Mouse (Mus musculus) kidney, embryonic 15.5 days (tissue): Measurements from ENCODE around the gene Knstrn. TPM values are rescaled to one million over a fixed set of nuclear protein-coding genes. Genes with fewer than 3 reads are reported as not detected.
A peak's percentile ranks its signal among the peaks of the same experiment; 100 is the strongest.

Source experiments
- ATAC-seq: fragments of 200-750 bp; cut with Nextera tagmentation; replicated peaks from 2 replicates; pipeline ENCODE4 v1.8.0; 2017; ENCODE audit warnings: moderate TSS enrichment; ENCODE audit not compliant: low FRiP score
- H3K27ac ChIP-seq: fragments of 300-500 bp; sonication (generic); 2 replicates; pipeline ENCODE4 v1.5.1; 2015; ENCODE audit warnings: mild to moderate bottlenecking, inconsistent platforms
- H3K27me3 ChIP-seq: fragments of 300-500 bp; sonication (generic); 2 replicates; pipeline ENCODE4 v1.6.1; 2015; ENCODE audit warnings: inconsistent platforms
- H3K36me3 ChIP-seq: fragments of 300-500 bp; sonication (generic); 2 replicates; pipeline ENCODE4 v1.6.1; 2015; ENCODE audit warnings: inconsistent platforms
- H3K4me1 ChIP-seq: fragments of 300-500 bp; sonication (generic); 2 replicates; pipeline ENCODE4 v1.6.1; 2015; ENCODE audit warnings: inconsistent platforms
- H3K4me2 ChIP-seq: fragments of 300-500 bp; sonication (generic); 2 replicates; pipeline ENCODE4 v1.6.1; 2015; ENCODE audit warnings: moderate library complexity, mild to moderate bottlenecking, inconsistent platforms
- H3K4me3 ChIP-seq: fragments of 300-500 bp; sonication (generic); replicated peaks from 2 replicates; pipeline ENCODE4 v1.5.1; 2015; ENCODE audit warnings: mild to moderate bottlenecking, inconsistent platforms
- H3K9ac ChIP-seq: fragments of 300-500 bp; sonication (generic); 2 replicates; pipeline ENCODE4 v1.6.1; 2015; ENCODE audit warnings: mild to moderate bottlenecking, inconsistent platforms
- H3K9me3 ChIP-seq: fragments of 300-500 bp; sonication (generic); replicated peaks from 2 replicates; pipeline ENCODE4 v1.6.1; 2016; ENCODE audit warnings: inconsistent platforms
- WGBS: fragments of 180-500 bp; shearing (Covaris S2); methylation state at CpG from one replicate; pipeline ENCODE4 v1.1.7; 2015; ENCODE audit warnings: mixed read lengths; 5-methylcytosine and 5-hydroxymethylcytosine counted together
- polyA plus RNA-seq: library from polyadenylated mRNA; unstranded; fragments of >200 nt; fragmentation: Nextera tagmentation; extraction: Ambion mirVana; gene quantifications from 2 replicates; pipeline ENCODE4 v1.2.1, GENCODE M21; 2015

Gene Knstrn
- polyA plus RNA-seq, 1 experiment from 2014 or later: 120 TPM

DNA sequence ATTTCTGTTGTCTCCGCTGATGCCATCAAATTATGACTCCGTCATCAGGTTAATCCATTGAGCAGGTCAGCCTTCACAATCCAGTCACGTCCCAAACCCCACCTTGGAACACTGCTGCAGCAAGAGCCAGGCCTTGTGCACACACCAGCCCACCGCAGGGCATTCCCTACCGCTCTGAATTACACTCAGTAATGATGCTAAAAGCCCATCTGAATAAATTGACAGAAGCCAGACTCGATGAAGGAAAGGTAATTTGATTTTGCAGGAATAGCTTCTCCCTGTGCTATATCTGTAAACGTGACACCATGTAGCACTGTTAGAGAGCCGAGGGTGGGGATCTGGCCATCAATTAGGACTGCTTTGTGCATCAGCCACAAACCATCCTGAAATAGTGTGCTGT is 61.5 kb downstream of the Knstrn start:
- Histone ChIP-seq H3K27me3 (no peaks in the 10 kb centered on the region), H3K9me3 (no peaks in the 10 kb centered on the region), H3K9ac (no peak overlapping the region), H3K36me3 (peaks cover 80% of the 10 kb centered on the region), H3K4me2 (no peak overlapping the region), H3K4me1 (no peaks in the 10 kb centered on the region), H3K27ac (no peak overlapping the region), H3K4me3 (no peak overlapping the region)
- ATAC-seq: no peak
- WGBS: 93% methylated on average over 8 of the region's 8 CpGs

DNA sequence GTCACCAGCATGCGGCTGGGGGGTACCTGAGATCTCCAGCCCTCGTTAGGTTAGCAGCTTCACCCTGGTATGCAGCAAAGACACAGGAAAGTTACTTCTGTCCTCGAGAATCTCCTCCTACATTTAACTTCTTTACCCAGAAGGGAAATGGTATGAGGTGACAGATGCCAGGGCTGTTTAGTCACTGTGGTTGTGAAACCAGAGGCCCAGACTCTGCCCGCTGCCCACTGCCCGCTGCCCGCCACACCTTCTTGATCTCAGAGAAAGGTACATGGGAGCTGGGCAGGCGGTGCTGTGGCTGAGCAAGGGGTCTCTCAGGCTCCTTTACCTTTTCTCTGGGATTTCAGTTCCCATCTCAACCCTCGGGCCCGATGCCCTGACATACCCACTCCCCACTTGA is 62.6 kb downstream of the Knstrn start:
- Histone ChIP-seq H3K4me1 (no peaks in the 10 kb centered on the region), H3K4me2 (no peak overlapping the region), H3K27ac (no peak overlapping the region), H3K9me3 (no peaks in the 10 kb centered on the region), H3K4me3 (no peak overlapping the region), H3K9ac (no peak overlapping the region), H3K36me3 (peaks cover 77% of the 10 kb centered on the region), H3K27me3 (no peaks in the 10 kb centered on the region)
- WGBS: 89% methylated on average over 9 of the region's 9 CpGs
- no peak for ATAC-seq

DNA sequence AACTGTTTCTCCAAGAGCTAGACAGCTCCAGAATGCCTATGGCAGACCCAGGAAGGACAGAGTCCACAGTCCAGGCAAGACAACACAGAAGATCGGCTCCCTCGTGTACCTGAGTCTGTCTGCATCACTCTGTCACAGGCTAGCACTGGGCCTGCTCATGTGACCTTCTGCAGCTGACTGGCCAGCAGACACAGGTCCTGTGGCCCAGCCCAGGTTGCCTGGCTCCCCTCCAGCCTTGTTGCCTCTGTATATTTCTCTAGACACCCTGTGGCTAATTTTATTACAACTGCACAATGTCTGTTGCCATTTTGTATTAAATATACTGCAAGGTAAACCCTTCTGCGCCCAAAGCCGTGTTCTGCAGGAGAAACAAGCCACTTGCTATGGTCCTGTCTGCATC is 67.2 kb downstream of the Knstrn start:
- peaks cover 23% of the 10 kb centered on the region for H3K27me3 ChIP-seq
- H3K4me1 ChIP-seq: peaks cover 5% of the 10 kb centered on the region
- H3K27ac ChIP-seq: no peak overlapping the region
- H3K9me3 ChIP-seq: no peaks in the 10 kb centered on the region
- no peak for ATAC-seq
- no peak overlapping the region for H3K9ac ChIP-seq
- H3K4me3 ChIP-seq: no peak overlapping the region
- WGBS: 89% methylated on average over 4 of the region's 4 CpGs
- no peak overlapping the region for H3K4me2 ChIP-seq
- H3K36me3 ChIP-seq: peaks cover 34% of the 10 kb centered on the region

DNA sequence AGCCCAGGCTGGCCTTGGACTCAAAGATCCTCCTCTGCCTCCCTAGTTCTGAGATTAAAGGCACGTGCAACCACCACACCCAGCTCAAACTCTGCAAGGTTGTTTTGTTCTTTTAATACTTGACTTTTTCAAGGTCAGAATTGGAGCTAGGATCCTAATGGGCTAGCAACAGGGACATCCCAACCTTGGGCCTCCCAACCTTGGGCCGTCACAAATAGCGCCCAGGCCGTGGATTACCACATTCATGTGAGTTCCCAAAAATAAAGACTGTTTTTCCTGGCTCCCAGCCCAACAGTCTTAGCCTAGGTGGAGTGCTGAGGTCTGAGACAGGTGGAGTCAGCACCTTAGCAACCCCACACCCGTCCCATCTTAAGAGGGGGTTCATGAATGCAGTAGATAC is 68.2 kb downstream of the Knstrn start:
- ATAC-seq: no peak
- Histone ChIP-seq H3K4me2 (no peak overlapping the region), H3K27me3 (peaks cover 28% of the 10 kb centered on the region), H3K9me3 (no peaks in the 10 kb centered on the region), H3K36me3 (peaks cover 25% of the 10 kb centered on the region), H3K27ac (no peak overlapping the region), H3K4me3 (no peak overlapping the region), H3K9ac (no peak overlapping the region), H3K4me1 (peaks cover 5% of the 10 kb centered on the region)
- 76% methylated on average over 5 of the region's 5 CpGs for WGBS

DNA sequence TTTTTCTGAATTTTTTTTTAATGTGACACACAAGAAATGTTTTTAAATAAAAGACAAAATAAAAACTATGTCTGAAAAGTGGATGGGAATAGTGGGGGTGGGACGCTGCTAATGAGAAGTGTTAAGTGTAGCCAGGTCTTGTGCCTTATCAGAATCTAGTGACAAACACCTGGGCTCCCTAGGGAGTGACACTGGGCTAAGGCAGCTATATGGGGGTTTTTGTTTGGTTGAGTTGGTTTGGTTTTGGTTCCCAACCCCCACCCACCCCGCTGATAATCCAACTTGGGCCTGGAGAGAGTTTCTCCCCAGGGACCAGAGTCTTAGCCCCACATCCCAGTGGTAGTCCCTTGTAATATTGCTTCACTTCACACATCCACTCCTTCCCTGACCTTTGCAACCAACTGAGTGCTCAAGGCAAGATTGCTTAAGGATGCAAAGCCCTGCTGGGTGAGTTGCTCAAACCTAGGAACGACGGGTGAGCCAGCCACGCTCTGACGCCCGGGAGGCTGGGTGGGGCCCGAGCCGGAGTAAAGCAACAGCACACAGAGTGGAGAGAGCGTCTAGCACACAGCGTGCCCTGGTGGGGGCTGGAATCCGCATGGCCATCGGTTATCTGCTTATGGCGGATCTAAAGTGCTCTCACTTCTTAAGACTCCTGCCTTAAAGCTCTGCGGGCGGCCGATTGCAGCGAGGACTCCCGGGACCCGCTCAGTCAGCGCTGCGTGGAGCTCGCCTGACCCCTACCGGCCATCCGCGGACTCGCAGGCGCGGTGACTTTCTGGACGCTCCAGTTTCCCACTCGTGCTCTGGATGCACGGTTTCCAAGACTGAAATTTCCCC is 69.3 kb downstream of the Knstrn start:
- WGBS: 3% methylated on average over 32 of the region's 32 CpGs
- H3K4me3 ChIP-seq: peak overlapping the region; percentile 42
- peak overlapping the region; percentile 37; the same call in 1 of the 2 replicates for H3K9ac ChIP-seq
- no peak overlapping the region for H3K27ac ChIP-seq
- H3K4me1 ChIP-seq: peaks cover 5% of the 10 kb centered on the region
- peak overlapping the region; percentile 82 for H3K4me2 ChIP-seq
- H3K36me3 ChIP-seq: peaks cover 15% of the 10 kb centered on the region
- no peaks in the 10 kb centered on the region for H3K9me3 ChIP-seq
- peaks cover 34% of the 10 kb centered on the region for H3K27me3 ChIP-seq
- peak; percentile 83 for ATAC-seq

DNA sequence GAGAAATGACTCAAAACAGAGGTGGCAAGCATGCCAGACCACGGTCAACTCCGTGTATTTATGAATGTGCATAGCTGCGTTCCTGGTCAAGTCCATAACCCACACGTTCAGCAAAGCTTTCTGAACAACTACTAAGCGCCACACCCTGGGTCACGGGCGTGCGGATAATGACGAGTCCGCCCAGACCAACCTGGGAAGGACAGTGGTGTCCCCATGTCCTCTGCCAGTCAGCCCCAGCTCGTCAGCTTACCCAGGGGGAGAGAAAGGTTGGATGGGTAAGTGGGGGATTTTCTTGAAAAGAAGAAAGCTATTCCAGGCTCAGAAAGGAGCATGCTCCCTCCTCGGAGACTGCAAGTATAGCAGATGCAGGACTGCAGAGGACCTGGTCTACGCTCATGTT is 73.6 kb downstream of the Knstrn start:
- Histone ChIP-seq H3K4me1 (peaks cover 5% of the 10 kb centered on the region), H3K27me3 (peaks cover 55% of the 10 kb centered on the region), H3K27ac (no peak overlapping the region), H3K9ac (no peak overlapping the region), H3K36me3 (no peaks in the 10 kb centered on the region), H3K9me3 (no peaks in the 10 kb centered on the region), H3K4me3 (no peak overlapping the region), H3K4me2 (peak overlapping the region; percentile 28; the same call in 1 of the 2 replicates)
- WGBS: 69% methylated on average over 13 of the region's 13 CpGs
- no peak for ATAC-seq

DNA sequence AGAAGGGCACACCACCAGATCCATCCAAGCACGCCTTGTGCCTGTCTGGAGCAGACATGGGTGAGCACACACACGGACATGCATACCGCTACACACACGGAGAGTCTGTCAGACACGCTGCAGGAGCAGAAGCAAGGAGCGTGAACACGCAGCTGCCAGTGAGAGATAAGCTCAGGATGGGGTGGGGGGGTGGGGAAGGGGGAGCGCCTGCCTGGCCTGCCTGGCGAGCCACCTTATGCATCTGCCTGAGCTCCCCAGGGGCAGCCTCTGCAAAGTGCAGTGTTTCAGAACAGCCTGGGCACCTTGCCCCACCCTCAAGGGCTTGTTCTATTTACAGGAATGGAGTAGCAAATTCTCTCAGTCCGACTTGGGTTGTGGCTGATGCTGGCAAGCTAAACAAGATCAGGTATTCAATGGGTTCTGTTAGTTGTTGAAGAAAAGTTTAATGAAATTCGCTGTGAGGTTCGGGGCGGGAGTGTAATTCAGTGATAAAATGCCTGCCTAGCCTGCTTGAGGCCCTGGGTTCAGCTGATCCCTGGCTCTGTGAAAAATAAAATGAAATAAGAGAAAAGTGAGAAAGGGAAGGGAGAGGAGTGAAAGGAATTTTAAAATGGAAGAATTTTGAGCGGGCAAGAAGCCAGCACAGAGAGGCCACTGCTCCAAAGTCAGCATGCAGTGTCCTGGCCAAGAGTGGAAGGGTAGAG is 74.2 kb downstream of the Knstrn start:
- Histone ChIP-seq H3K36me3 (no peaks in the 10 kb centered on the region), H3K4me3 (no peak overlapping the region), H3K9ac (no peak overlapping the region), H3K4me1 (peaks cover 3% of the 10 kb centered on the region), H3K27ac (no peak overlapping the region), H3K9me3 (no peaks in the 10 kb centered on the region), H3K27me3 (peaks cover 61% of the 10 kb centered on the region), H3K4me2 (peak overlapping the region; percentile 28)
- 26% methylated on average over 14 of the region's 14 CpGs for WGBS
- peak; percentile 66 for ATAC-seq

DNA sequence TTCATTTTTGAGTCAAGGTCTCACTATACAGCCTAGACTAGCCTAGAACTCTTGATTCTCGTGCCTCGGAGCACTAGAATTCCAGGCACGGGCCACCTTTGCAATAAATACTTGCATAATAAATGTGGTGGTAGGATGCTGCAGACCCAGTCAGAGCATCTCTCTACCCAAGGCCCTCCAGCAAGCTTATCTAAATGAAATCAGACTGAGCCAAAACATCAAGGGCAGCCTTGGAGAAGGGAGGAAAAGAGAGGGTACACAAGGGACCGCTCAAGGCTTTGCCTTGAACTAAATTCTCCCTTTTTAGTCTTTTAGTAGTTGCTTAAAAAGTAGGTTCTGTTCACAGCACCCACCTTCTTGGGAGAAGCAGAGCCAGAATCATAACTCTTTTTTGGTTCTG is 77.4 kb downstream of the Knstrn start:
- 77% methylated on average over 4 of the region's 4 CpGs for WGBS
- Histone ChIP-seq H3K27me3 (peaks cover 68% of the 10 kb centered on the region), H3K4me1 (peaks cover 5% of the 10 kb centered on the region), H3K4me2 (no peak overlapping the region), H3K9me3 (no peaks in the 10 kb centered on the region), H3K4me3 (no peak overlapping the region), H3K27ac (no peak overlapping the region), H3K9ac (no peak overlapping the region), H3K36me3 (no peaks in the 10 kb centered on the region)
- no peak for ATAC-seq

DNA sequence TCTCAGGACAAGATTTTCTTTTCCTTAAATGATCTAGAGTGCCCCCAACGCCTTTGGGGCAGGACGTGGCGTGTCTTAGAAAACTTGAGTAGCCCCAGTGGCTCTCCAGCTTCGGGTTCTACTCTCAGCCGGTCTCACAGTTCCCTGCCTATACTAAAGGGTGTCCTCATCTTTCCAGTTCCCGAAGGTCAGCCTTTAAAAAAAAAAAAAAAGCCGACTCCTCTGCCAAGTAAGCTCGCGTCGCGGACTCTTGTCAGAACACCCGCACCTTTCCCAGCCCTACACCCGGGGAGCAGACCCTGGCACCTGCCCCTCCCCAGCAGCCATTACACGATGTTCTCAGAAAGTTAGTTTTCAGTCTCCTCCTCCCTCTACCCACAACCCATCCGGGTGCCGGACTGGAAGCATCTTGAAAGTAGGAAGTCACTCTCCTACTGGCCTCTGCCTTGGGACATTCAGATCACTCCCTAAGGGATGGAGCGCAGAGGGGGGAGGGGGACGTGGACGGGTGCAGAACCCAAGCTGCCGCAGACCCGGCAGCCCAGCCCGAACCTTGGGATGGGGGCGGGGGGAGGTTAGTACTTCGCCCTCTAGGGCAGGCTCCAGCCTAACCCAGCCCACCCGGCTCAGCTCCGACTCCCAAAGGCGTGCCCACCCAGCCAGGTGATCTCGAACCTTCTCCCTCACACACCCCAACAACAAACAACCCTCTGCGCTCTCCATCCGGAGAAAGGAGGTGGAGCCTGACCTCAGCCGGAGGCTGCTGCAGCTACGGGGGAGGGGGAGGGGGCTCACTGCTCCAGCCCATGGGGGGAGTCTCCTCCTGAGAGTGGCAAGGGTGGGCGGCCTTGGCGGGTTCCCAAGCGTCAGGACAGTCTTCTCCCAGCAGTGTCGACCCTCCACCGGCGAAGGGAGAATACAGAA is 82.4 kb downstream of the Knstrn start:
- H3K27ac ChIP-seq: no peak overlapping the region
- no peak; the same call in 1 of the 2 replicates for ATAC-seq
- 2% methylated on average over 38 of the region's 38 CpGs for WGBS

DNA sequence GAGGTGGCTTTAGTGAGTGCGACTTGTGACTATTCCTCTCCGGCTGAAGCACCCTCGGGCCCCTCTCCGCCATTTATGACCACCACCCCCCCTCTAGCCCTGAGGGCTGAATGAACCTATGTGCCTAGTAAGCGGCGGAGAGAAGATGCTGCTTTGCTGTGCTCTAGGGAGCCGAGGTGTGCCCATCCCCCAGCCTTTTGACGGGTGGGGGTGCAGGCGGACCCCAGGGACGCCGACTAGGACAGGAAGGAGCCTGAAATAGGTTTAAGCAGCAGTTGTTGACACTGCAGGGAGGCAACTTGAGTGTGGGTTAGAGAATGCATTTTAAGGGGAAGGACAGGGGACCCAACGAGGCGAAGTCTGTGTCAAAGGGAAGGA is 83.1 kb downstream of the Knstrn start:
- H3K9me3 ChIP-seq: no peaks in the 10 kb centered on the region
- peaks cover 40% of the 10 kb centered on the region for H3K4me1 ChIP-seq
- H3K36me3 ChIP-seq: no peaks in the 10 kb centered on the region
- peak overlapping the region; percentile 51 for H3K4me3 ChIP-seq
- peak overlapping the region; percentile 44; the same call in 1 of the 2 replicates for H3K9ac ChIP-seq
- WGBS: under 1% methylated on average over 13 of the region's 13 CpGs
- peaks cover 88% of the 10 kb centered on the region for H3K27me3 ChIP-seq
- no peak for ATAC-seq
- H3K27ac ChIP-seq: no peak overlapping the region
- peak overlapping the region; percentile 88 for H3K4me2 ChIP-seq

More for the DNA sequence above, 82.4 kb downstream of the Knstrn start:
- H3K4me3 ChIP-seq: peak overlapping the region; percentile 51
- H3K9me3 ChIP-seq: no peaks in the 10 kb centered on the region
- H3K9ac ChIP-seq: peak overlapping the region; percentile 44
- H3K4me2 ChIP-seq: peak overlapping the region; percentile 88
- H3K36me3 ChIP-seq: no peaks in the 10 kb centered on the region
- peaks cover 91% of the 10 kb centered on the region for H3K27me3 ChIP-seq
- peaks cover 40% of the 10 kb centered on the region for H3K4me1 ChIP-seq

DNA sequence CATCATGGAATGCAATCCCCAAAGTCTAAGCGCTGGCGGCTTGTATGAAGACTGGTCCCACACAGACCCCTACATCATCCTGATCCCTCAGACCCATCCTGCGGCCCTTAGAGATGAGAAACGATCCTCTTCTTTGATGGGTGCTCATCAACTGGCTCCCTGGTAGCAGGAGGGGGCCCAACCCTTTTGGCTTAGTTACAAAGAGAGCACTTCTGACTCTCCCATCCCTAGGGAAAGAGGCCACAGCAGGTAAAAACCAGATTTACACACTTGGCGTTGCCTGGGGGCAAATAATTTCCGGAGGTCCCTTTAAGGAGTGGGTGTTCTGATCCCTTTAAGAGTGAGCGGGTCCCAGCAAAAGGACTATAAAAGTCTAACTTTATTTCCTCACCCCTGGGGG is 83.6 kb downstream of the Knstrn start:
- Histone ChIP-seq H3K36me3 (no peaks in the 10 kb centered on the region), H3K27ac (no peak overlapping the region), H3K9me3 (no peaks in the 10 kb centered on the region), H3K4me2 (peak overlapping the region; percentile 88), H3K4me1 (peaks cover 41% of the 10 kb centered on the region), H3K27me3 (peaks cover 84% of the 10 kb centered on the region), H3K9ac (no peak overlapping the region), H3K4me3 (peak overlapping the region; percentile 51)
- ATAC-seq: no peak
- WGBS: 4% methylated on average over 7 of the region's 7 CpGs
